Mouse (Mus musculus) spleen, adult 2 months (tissue): ENCODE data around the gene Setx. TPM values are rescaled to one million over a fixed set of nuclear protein-coding genes. Genes with fewer than 3 reads are reported as not detected.

Source experiments
- DNase-seq, 2 experiments: peaks; one replicate each; pipeline versions ENCODE4 v3.0.0 to v3.0.0-alpha.2; 2012 to 2021; ENCODE audit warnings: low spot score in 2 of 2, low read depth in 1 of 2
- H3K27ac ChIP-seq: fragments of 200-500 bp; 2 replicates; pipeline ENCODE4 v1.5.1; 2012; ENCODE audit warnings: low read length, inconsistent platforms; ENCODE audit not compliant: insufficient read depth
- H3K27me3 ChIP-seq: fragments of 200-500 bp; 2 replicates; pipeline ENCODE4 v1.6.1; 2012; ENCODE audit warnings: mild to moderate bottlenecking, moderate library complexity, low read length, inconsistent platforms; ENCODE audit not compliant: control insufficient read depth, insufficient read depth
- H3K36me3 ChIP-seq: fragments of 200-500 bp; 2 replicates; pipeline ENCODE4 v1.6.1; 2012; ENCODE audit warnings: mild to moderate bottlenecking, low read length, inconsistent platforms; ENCODE audit not compliant: control insufficient read depth, insufficient read depth
- H3K4me1 ChIP-seq: fragments of 200-500 bp; 2 replicates; pipeline ENCODE4 v1.6.1; 2011; ENCODE audit warnings: inconsistent platforms; ENCODE audit not compliant: control insufficient read depth, insufficient read depth, insufficient read length
- H3K4me3 ChIP-seq: fragments of 200-500 bp; 2 replicates; pipeline ENCODE4 v1.5.1; 2011; ENCODE audit warnings: mild to moderate bottlenecking, inconsistent platforms; ENCODE audit not compliant: insufficient read depth, insufficient read length; ENCODE audit errors: extremely low read depth
- CTCF ChIP-seq: fragments of 200-500 bp; IDR thresholded peaks from 2 replicates; pipeline ENCODE4 v1.5.1; 2011; ENCODE audit warnings: mild to moderate bottlenecking, inconsistent platforms; ENCODE audit not compliant: insufficient read depth, insufficient read length, insufficient replicate concordance; ENCODE audit errors: extremely low read depth
- POLR2A ChIP-seq: fragments of 200-500 bp; IDR thresholded peaks from 2 replicates; pipeline ENCODE4 v1.6.1; 2011; ENCODE audit warnings: low read depth, low read length, inconsistent platforms
- WGBS: fragments of 180-500 bp; shearing (Covaris S2); methylation state at CpG from one replicate; pipeline ENCODE4 v1.1.7; 2018; 5-methylcytosine and 5-hydroxymethylcytosine counted together
- polyA plus RNA-seq: library from polyadenylated mRNA; depleted of rRNA; stranded (reverse); fragments of >200 nt; gene quantifications from 2 replicates; pipeline ENCODE4 v1.2.3, GENCODE M21; 2012

The Setx gene
- polyA plus RNA-seq, 1 experiment, result 7.2 TPM

GRCm38 (mm10) chr2:29120969-29121368 lies 3.0 kb upstream of the Setx start:
- DNase-seq, result no peak
- Histone ChIP-seq H3K4me1 (peaks cover under 1% of the 10 kb centered on the region), H3K27me3 (no peaks in the 10 kb centered on the region), H3K36me3 (no peaks in the 10 kb centered on the region), H3K4me3 (no peak overlapping the region), H3K27ac (no peak overlapping the region)
- TF ChIP-seq POLR2A, result no peak
- no peak for TF ChIP-seq CTCF

- Histone ChIP-seq H3K4me3 (no peak overlapping the region), H3K4me1 (peaks cover 3% of the 10 kb centered on the region), H3K36me3 (peaks cover 3% of the 10 kb centered on the region), H3K27ac (peak overlapping the region; percentile 54), H3K27me3 (no peaks in the 10 kb centered on the region)
- WGBS, result 56% methylated on average over 3 of the region's 3 CpGs
- TF ChIP-seq CTCF (no peak), POLR2A (no peak)
- peak in 1 of 2 experiments; percentile 5 for DNase-seq
Observed at GRCm38 (mm10) chr2:29122446-29122845, 1.5 kb upstream of the Setx start.

- TF ChIP-seq POLR2A, result peak; percentile 63; the same call in 1 of the 2 replicates
- TF ChIP-seq CTCF, result no peak
- Histone ChIP-seq H3K27me3 (no peaks in the 10 kb centered on the region), H3K27ac (peak overlapping the region; percentile 93), H3K4me1 (peaks cover 3% of the 10 kb centered on the region), H3K4me3 (peak overlapping the region; percentile 61), H3K36me3 (peaks cover 7% of the 10 kb centered on the region)
- under 1% methylated on average over 24 of the region's 24 CpGs for WGBS
- no peak for DNase-seq
Observed at GRCm38 (mm10) chr2:29124571-29124935, 572 bp downstream of the Setx start.

GRCm38 (mm10) chr2:29124936-29125701 lies 1.1 kb downstream of the Setx start:
- TF ChIP-seq CTCF (no peak), POLR2A (peak; percentile 55; the same call in 1 of the 2 replicates)
- WGBS, result under 1% methylated on average over 79 of the region's 81 CpGs
- H3K4me1 ChIP-seq, result peaks cover 3% of the 10 kb centered on the region

GRCm38 (mm10) chr2:29130118-29130899 lies 6.3 kb downstream of the Setx start:
- Histone ChIP-seq H3K4me1 (peaks cover 3% of the 10 kb centered on the region; the same call in 1 of the 2 replicates), H3K4me3 (no peak overlapping the region), H3K36me3 (peaks cover 27% of the 10 kb centered on the region), H3K27me3 (no peaks in the 10 kb centered on the region), H3K27ac (no peak overlapping the region)
- DNase-seq, result no peak
- WGBS, result 58% methylated on average over 7 of the region's 7 CpGs
- no peak for TF ChIP-seq CTCF
- no peak for TF ChIP-seq POLR2A

More at GRCm38 (mm10) chr2:29124936-29125701, 1.1 kb downstream of the Setx start:
- Histone ChIP-seq H3K27ac (peak overlapping the region; percentile 96), H3K36me3 (peaks cover 7% of the 10 kb centered on the region), H3K4me3 (peak overlapping the region; percentile 84), H3K27me3 (no peaks in the 10 kb centered on the region)
- peak; percentile 99 to 100 for DNase-seq

- peaks cover 39% of the 10 kb centered on the region for H3K36me3 ChIP-seq
- no peak overlapping the region for H3K4me3 ChIP-seq
- no peaks in the 10 kb centered on the region for H3K27me3 ChIP-seq
- TF ChIP-seq POLR2A (no peak), CTCF (no peak)
- no peak overlapping the region for H3K27ac ChIP-seq
- DNase-seq, result no peak
- no peaks in the 10 kb centered on the region for H3K4me1 ChIP-seq
Observed at GRCm38 (mm10) chr2:29135161-29135560, 11.2 kb downstream of the Setx start.

- no peak for TF ChIP-seq POLR2A
- TF ChIP-seq CTCF, result no peak
- Histone ChIP-seq H3K27ac (no peak overlapping the region), H3K36me3 (peaks cover 52% of the 10 kb centered on the region), H3K27me3 (no peaks in the 10 kb centered on the region), H3K4me3 (no peak overlapping the region), H3K4me1 (no peaks in the 10 kb centered on the region)
- 91% methylated on average over 2 of the region's 2 CpGs for WGBS
- DNase-seq, result no peak
Observed at GRCm38 (mm10) chr2:29151941-29152340, 28.0 kb downstream of the Setx start.
